In the genomic region with DNA sequence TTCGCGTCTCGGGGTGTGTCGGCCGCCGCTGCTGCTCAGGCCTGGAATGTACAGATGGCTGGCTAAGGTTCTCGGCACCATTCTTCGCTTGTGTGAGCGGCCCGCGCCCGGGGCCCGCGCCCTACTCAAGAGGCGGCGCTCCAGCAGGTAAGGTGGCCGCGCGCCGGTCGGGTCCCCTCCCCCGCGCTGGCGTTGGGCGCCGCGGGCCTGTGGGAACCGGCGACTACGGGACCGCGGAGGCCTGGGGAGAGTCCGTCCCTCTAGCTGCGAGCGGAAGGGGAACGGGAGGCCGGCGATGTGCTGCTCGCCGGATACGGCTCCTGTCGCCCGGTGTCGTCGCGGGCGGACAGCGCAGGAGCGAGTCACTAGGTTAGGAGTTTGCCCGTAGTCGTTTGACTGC, we compare ENCODE assay signal across 8 mouse cellular contexts. TPM values are rescaled to one million over a fixed set of nuclear protein-coding genes. Genes with fewer than 3 reads are reported as not detected.
DNase-seq lines count a peak whose midpoint lies in the region; ATAC-seq and TF ChIP-seq lines count a peak whose summit lies in the region.

No protein-coding gene starts in this region.

- TF ChIP-seq EP300 in liver, embryonic 14.5 days (IDR thresholded peaks at IDR 0.05; ENCODE audit: low read depth), result no peak

- peak; percentile 79 for ATAC-seq in heart, embryonic 12.5 days (ENCODE audit: insufficient number of reproducible peaks, low FRiP score)
- ATAC-seq in G1E (ENCODE audit: extremely low read depth, insufficient number of reproducible peaks, low FRiP score, poor library complexity, severe bottlenecking), result no peak
- peak; percentile 71 for ATAC-seq in forebrain, embryonic 15.5 days (replicated peaks)
- peak; percentile 76 for ATAC-seq in liver, embryonic 14.5 days (ENCODE audit: insufficient read depth)

- TF ChIP-seq CTCF in G1E (IDR thresholded peaks at IDR 0.05; ENCODE audit: low read depth, low read length), result no peak
- no peak; the same call in 1 of the 2 replicates for TF ChIP-seq CTCF in liver, embryonic 14.5 days (IDR thresholded peaks at IDR 0.05; ENCODE audit: low read depth)
- no peak for TF ChIP-seq CTCF in small intestine, adult 2 months (IDR thresholded peaks at IDR 0.05; ENCODE audit: extremely low read depth, insufficient read length, insufficient replicate concordance, low read depth, low read length)

- H3K27me3 ChIP-seq in heart, embryonic 12.5 days (replicated peaks), result no peaks in the 10 kb centered on the region
- H3K27me3 ChIP-seq in G1E (ENCODE audit: insufficient read depth, low read length), result peaks cover 11% of the 10 kb centered on the region
- no peaks in the 10 kb centered on the region for H3K27me3 ChIP-seq in forebrain, embryonic 15.5 days
- no peaks in the 10 kb centered on the region for H3K27me3 ChIP-seq in liver, embryonic 14.5 days (ENCODE audit: control insufficient read depth, insufficient read depth, low read length)
- H3K27me3 ChIP-seq in small intestine, adult 2 months (ENCODE audit: control insufficient read depth, insufficient read depth, low read length), result no peaks in the 10 kb centered on the region

- H3K4me1 ChIP-seq in heart, embryonic 12.5 days (replicated peaks), result peaks cover 10% of the 10 kb centered on the region
- H3K4me1 ChIP-seq in G1E (ENCODE audit: insufficient read depth, low read depth, low read length), result peaks cover 31% of the 10 kb centered on the region
- H3K4me1 ChIP-seq in forebrain, embryonic 15.5 days, result peaks cover 23% of the 10 kb centered on the region
- H3K4me1 ChIP-seq in liver, embryonic 14.5 days (replicated peaks; ENCODE audit: control insufficient read depth in 2 of 2, insufficient read depth in 2 of 2, low read length in 1 of 2), result peaks cover 8 to 19% of the 10 kb centered on the region in 2 experiments
- no peaks in the 10 kb centered on the region for H3K4me1 ChIP-seq in small intestine, adult 2 months (ENCODE audit: control insufficient read depth, insufficient read depth, insufficient read length, low read length)

- peak overlapping the region; percentile 69 for H3K27ac ChIP-seq in heart, embryonic 12.5 days (ENCODE audit: poor library complexity, severe bottlenecking)
- peak overlapping the region; percentile 59 for H3K27ac ChIP-seq in forebrain, embryonic 15.5 days (replicated peaks)
- H3K27ac ChIP-seq in liver, embryonic 14.5 days, result peak overlapping the region; percentile 86
- peak overlapping the region; percentile 25 for H3K27ac ChIP-seq in small intestine, adult 2 months (ENCODE audit: insufficient read depth, low read depth, low read length)

- H3K4me3 ChIP-seq in heart, embryonic 12.5 days, result peak overlapping the region; percentile 87
- H3K4me3 ChIP-seq in G1E (ENCODE audit: low read depth, low read length), result peak overlapping the region; percentile 95
- H3K4me3 ChIP-seq in forebrain, embryonic 15.5 days, result peak overlapping the region; percentile 75
- peak overlapping the region; percentile 95 to 99 for H3K4me3 ChIP-seq in liver, embryonic 14.5 days (ENCODE audit: insufficient read depth in 1 of 2, low read depth in 2 of 2, low read length in 2 of 2)
- peak overlapping the region; percentile 95 for H3K4me3 ChIP-seq in small intestine, adult 2 months (ENCODE audit: low read depth, low read length)

- H3K9ac ChIP-seq in heart, embryonic 12.5 days, result peak overlapping the region; percentile 89
- H3K9ac ChIP-seq in forebrain, embryonic 15.5 days (replicated peaks), result peak overlapping the region; percentile 79
- peak overlapping the region; percentile 98 for H3K9ac ChIP-seq in liver, embryonic 14.5 days (replicated peaks)

- H3K9me3 ChIP-seq in heart, embryonic 12.5 days (replicated peaks), result no peaks in the 10 kb centered on the region
- H3K9me3 ChIP-seq in G1E (replicated peaks), result no peaks in the 10 kb centered on the region
- no peaks in the 10 kb centered on the region for H3K9me3 ChIP-seq in forebrain, embryonic 15.5 days
- H3K9me3 ChIP-seq in liver, embryonic 14.5 days (ENCODE audit: control insufficient read depth, low read length), result no peaks in the 10 kb centered on the region

- WGBS in heart, embryonic 12.5 days, result under 1% methylated on average over 51 of the region's 51 CpGs
- WGBS in forebrain, embryonic 15.5 days, result 0% methylated on average over 50 of the region's 51 CpGs
- WGBS in liver, embryonic 14.5 days (ENCODE audit: insufficient replicate concordance), result under 1% methylated on average over 49 of the region's 51 CpGs
- WGBS in small intestine, adult 2 months, result under 1% methylated on average over 51 of the region's 51 CpGs

- intact Hi-C loops in heart, postnatal 36 days (cut with DNase I), result loop anchor here (5.0 kb wide), 1 partner anchor 62 kb away; the partner anchor contains the start of gene Tmem41a

- TF ChIP-seq POLR2A in small intestine, adult 2 months (IDR thresholded peaks at IDR 0.05; ENCODE audit: low read depth, low read length), result no peak

- no peaks in the 10 kb centered on the region for H3K36me3 ChIP-seq in heart, embryonic 12.5 days
- H3K36me3 ChIP-seq in G1E (replicated peaks), result peaks cover 25% of the 10 kb centered on the region
- no peaks in the 10 kb centered on the region for H3K36me3 ChIP-seq in forebrain, embryonic 15.5 days
- H3K36me3 ChIP-seq in liver, embryonic 14.5 days (replicated peaks; ENCODE audit: control insufficient read depth, insufficient read depth, low read depth), result peaks cover 9% of the 10 kb centered on the region; the same call in 1 of the 2 replicates
- H3K36me3 ChIP-seq in small intestine, adult 2 months (ENCODE audit: control insufficient read depth, insufficient read depth, low read length), result peaks cover 2% of the 10 kb centered on the region; the same call in 1 of the 2 replicates

- peak overlapping the region; percentile 88 for H3K4me2 ChIP-seq in heart, embryonic 12.5 days
- peak overlapping the region; percentile 69 for H3K4me2 ChIP-seq in forebrain, embryonic 15.5 days (replicated peaks)
- H3K4me2 ChIP-seq in liver, embryonic 14.5 days (ENCODE audit: low read depth), result peak overlapping the region; percentile 90

- DNase-seq in heart, postnatal 36 days, result no peak
- peak; percentile 11 for DNase-seq in G1E (ENCODE audit: low spot score)
- DNase-seq in liver, embryonic 14.5 days (ENCODE audit: low read depth in 3 of 3, low spot score in 3 of 3), result peak in 2 of 3 experiments; percentile 34 to 49
- DNase-seq in spleen, adult 18-20 months, result no peak
- no peak for DNase-seq in retina, postnatal 1 day

RNA-seq across cellular contexts. Expression of gene Senp2, which starts 0.3 kb away (rescaled TPM):
- 36.8 and 37.2 TPM in 2 replicates for polyA plus RNA-seq in heart, embryonic 12.5 days (2016; fragmentation: Nextera tagmentation; extraction: Ambion mirVana)
- 10 to 100 TPM; 19.8 to 19.9 TPM for total RNA-seq in heart, postnatal 36 days (2021)
- total RNA-seq in G1E (2014; fragmentation: Nextera tagmentation) (104 and 111 TPM in 2 replicates), G1E (2017) (34.6 and 45.1 TPM in 2 replicates)
- polyA plus RNA-seq in G1E (2012), result 15.6 and 16.3 TPM in 2 replicates
- polyA plus RNA-seq in forebrain, embryonic 15.5 days (2015; fragmentation: Nextera tagmentation; extraction: Ambion mirVana), result 49.2 and 53.3 TPM in 2 replicates
- polyA plus RNA-seq in liver, embryonic 14.5 days (2012; rRNA removed), result 11.0 and 20.0 TPM in 2 replicates
- 37.2 and 40.4 TPM in 2 replicates for polyA plus RNA-seq in liver, embryonic 14.5 days (2014; fragmentation: Nextera tagmentation; extraction: Ambion mirVana)
- 2.2 and 5.3 TPM in 2 replicates for polyA plus RNA-seq in small intestine, adult 2 months (2012; rRNA removed)

RNA-seq across cellular contexts. Expression of gene Liph, which starts 14.1 kb away (rescaled TPM):
- polyA plus RNA-seq in heart, embryonic 12.5 days (2016; fragmentation: Nextera tagmentation; extraction: Ambion mirVana), result 0.18 and 0.27 TPM in 2 replicates
- total RNA-seq in heart, postnatal 36 days (2021), result not detected
- total RNA-seq in G1E (2014; fragmentation: Nextera tagmentation) (not detected in 2 replicates), G1E (2017) (0.11 TPM in 1 of 2 replicates, not detected in the other)
- not detected in 2 replicates for polyA plus RNA-seq in G1E (2012)
- polyA plus RNA-seq in forebrain, embryonic 15.5 days (2015; fragmentation: Nextera tagmentation; extraction: Ambion mirVana), result 0.56 and 0.76 TPM in 2 replicates
- 0.36 and 0.56 TPM in 2 replicates for polyA plus RNA-seq in liver, embryonic 14.5 days (2012; rRNA removed)
- 0.80 and 0.88 TPM in 2 replicates for polyA plus RNA-seq in liver, embryonic 14.5 days (2014; fragmentation: Nextera tagmentation; extraction: Ambion mirVana)
- polyA plus RNA-seq in small intestine, adult 2 months (2012; rRNA removed), result 21.9 and 43.3 TPM in 2 replicates

Comparison
In these comparisons a context has a peak if more than half of its experiments do, and no peak if none do; other contexts are left out.
1. H3K27ac ChIP-seq: peak in every context shown above with its lines; median percentile 86 in liver, embryonic 14.5 days; 69 in heart, embryonic 12.5 days; 59 in forebrain, embryonic 15.5 days; 25 in small intestine, adult 2 months.
2. DNase-seq: peak in G1E (single experiment) and liver, embryonic 14.5 days (2 of 3); none in heart, postnatal 36 days (0 of 2), spleen, adult 18-20 months (0 of 2) and retina, postnatal 1 day (single experiment).
3. RNA of gene Liph, which starts 14.1 kb away (polyA plus RNA-seq): 21.9 to 43.3 TPM in small intestine, adult 2 months; 0.36 to 0.88 TPM in liver, embryonic 14.5 days, 0.56 to 0.76 TPM in forebrain, embryonic 15.5 days, 0.18 to 0.27 TPM in heart, embryonic 12.5 days and not detected in G1E; every median in the first group is over 10 times any median in the second.
4. Peak in every context shown above with its lines, with median percentiles within 50 percentile points of each other: H3K4me2 ChIP-seq, H3K4me3 ChIP-seq and H3K9ac ChIP-seq.